Mouse (Mus musculus): ENCODE results near the gene Sp9. TPM values are rescaled to one million over a fixed set of nuclear protein-coding genes. Genes with fewer than 3 reads are reported as not detected.

Gene Sp9
- polyA plus RNA-seq, 1 experiment from 2014 or later: not detected

- Histone ChIP-seq H3K27me3 (replicated peaks) (peaks cover 92% of the 10 kb centered on the region), H3K4me2 (no peak overlapping the region), H3K4me3 (no peak overlapping the region), H3K36me3 (no peaks in the 10 kb centered on the region), H3K4me1 (replicated peaks) (peaks cover 54% of the 10 kb centered on the region), H3K27ac (ENCODE audit: poor library complexity, severe bottlenecking) (no peak overlapping the region), H3K9ac (no peak overlapping the region), H3K9me3 (replicated peaks) (no peaks in the 10 kb centered on the region)
- ATAC-seq (ENCODE audit: insufficient number of reproducible peaks, low FRiP score): no peak
- 4% methylated on average over 4 of the region's 4 CpGs for whole genome bisulfite sequencing
These were observed 3.9 kb upstream of the Sp9 start for GRCm38 (mm10) chr2:73267818-73268217.

DNA sequence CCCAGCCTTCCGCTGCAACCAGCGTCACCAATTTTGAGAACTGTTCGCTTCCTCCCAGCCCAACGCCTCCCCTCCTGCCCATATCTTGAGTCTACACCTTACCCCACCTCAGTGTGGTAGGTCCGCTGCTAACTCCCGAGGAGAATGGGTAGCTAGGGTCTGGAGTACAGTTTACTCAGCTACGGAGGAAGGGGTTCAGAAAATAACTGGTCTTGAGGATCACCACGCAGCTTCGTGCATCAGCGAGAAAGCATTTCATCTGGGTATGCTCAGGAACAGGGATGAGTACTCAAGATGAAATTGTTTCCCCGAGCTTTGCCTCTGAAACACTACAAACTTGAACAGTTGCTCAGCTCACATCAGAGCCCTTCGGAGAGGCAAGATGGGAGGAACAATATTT, 3.4 kb upstream of the Sp9 start:
- no peak for ATAC-seq (ENCODE audit: insufficient number of reproducible peaks, low FRiP score)
- H3K4me1 ChIP-seq (replicated peaks): peaks cover 56% of the 10 kb centered on the region
- 3% methylated on average over 12 of the region's 12 CpGs for WGBS
- no peak overlapping the region for H3K27ac ChIP-seq (ENCODE audit: poor library complexity, severe bottlenecking)
- H3K27me3 ChIP-seq (replicated peaks): peaks cover 92% of the 10 kb centered on the region
- no peak overlapping the region for H3K4me3 ChIP-seq
- no peaks in the 10 kb centered on the region for H3K36me3 ChIP-seq
- no peaks in the 10 kb centered on the region for H3K9me3 ChIP-seq (replicated peaks)
- no peak overlapping the region for H3K4me2 ChIP-seq
- H3K9ac ChIP-seq: no peak overlapping the region

DNA sequence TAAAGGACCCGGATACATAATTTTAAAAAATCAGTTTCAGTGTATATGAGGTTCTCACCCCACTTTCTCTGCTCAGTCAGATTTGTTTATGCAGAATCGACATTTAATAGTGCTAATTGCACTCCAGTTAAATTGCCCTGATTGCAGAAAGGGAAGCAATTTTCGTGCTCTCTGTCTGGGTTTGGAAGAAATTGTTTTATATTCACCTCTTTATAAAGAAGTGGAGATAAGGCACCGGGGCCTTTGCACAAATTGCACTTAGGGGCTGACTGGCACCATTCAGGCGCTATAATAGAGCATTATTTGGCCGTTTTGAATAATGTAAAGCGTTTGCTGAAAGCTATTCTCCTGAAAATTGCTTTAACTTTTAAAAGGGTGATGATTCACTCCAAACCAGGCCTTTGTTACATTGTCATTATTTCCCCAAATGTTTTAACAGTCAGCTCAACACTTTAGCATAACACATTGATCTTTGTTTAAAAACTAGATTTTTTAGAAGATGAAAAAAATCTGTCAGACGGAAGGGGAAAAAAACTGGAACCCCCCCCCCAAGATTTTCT, 2.8 kb upstream of the Sp9 start:
- H3K27me3 ChIP-seq (replicated peaks): peaks cover 92% of the 10 kb centered on the region
- H3K36me3 ChIP-seq: no peaks in the 10 kb centered on the region
- H3K4me1 ChIP-seq (replicated peaks): peaks cover 56% of the 10 kb centered on the region
- H3K9me3 ChIP-seq (replicated peaks): no peaks in the 10 kb centered on the region
- ATAC-seq (ENCODE audit: insufficient number of reproducible peaks, low FRiP score): no peak
- H3K4me3 ChIP-seq: no peak overlapping the region
- 9% methylated on average over 8 of the region's 8 CpGs for WGBS
- H3K27ac ChIP-seq (ENCODE audit: poor library complexity, severe bottlenecking): no peak overlapping the region
- H3K9ac ChIP-seq: no peak overlapping the region
- no peak overlapping the region for H3K4me2 ChIP-seq

GRCm38 (mm10) chr2:73269666-73270065, 2.1 kb upstream of the Sp9 start:
- Histone ChIP-seq H3K9me3 (replicated peaks) (no peaks in the 10 kb centered on the region), H3K27me3 (replicated peaks) (peaks cover 92% of the 10 kb centered on the region), H3K4me1 (replicated peaks) (peaks cover 57% of the 10 kb centered on the region), H3K4me3 (no peak overlapping the region), H3K4me2 (no peak overlapping the region), H3K9ac (no peak overlapping the region), H3K27ac (ENCODE audit: poor library complexity, severe bottlenecking) (no peak overlapping the region), H3K36me3 (no peaks in the 10 kb centered on the region)
- no peak for ATAC-seq (ENCODE audit: insufficient number of reproducible peaks, low FRiP score)
- WGBS: 1% methylated on average over 17 of the region's 17 CpGs

GRCm38 (mm10) chr2:73270071-73270592, 1.6 kb upstream of the Sp9 start:
- Histone ChIP-seq H3K4me2 (peak overlapping the region; percentile 85), H3K27ac (ENCODE audit: poor library complexity, severe bottlenecking) (no peak overlapping the region), H3K4me3 (peak overlapping the region; percentile 45; the same call in 1 of the 2 replicates), H3K27me3 (replicated peaks) (peaks cover 89% of the 10 kb centered on the region), H3K4me1 (replicated peaks) (peaks cover 54% of the 10 kb centered on the region), H3K36me3 (no peaks in the 10 kb centered on the region), H3K9me3 (replicated peaks) (no peaks in the 10 kb centered on the region), H3K9ac (no peak overlapping the region)
- ATAC-seq (ENCODE audit: insufficient number of reproducible peaks, low FRiP score): no peak
- WGBS: 2% methylated on average over 14 of the region's 14 CpGs

GRCm38 (mm10) chr2:73270593-73271458, 899 bp upstream of the Sp9 start:
- Histone ChIP-seq H3K9me3 (replicated peaks) (no peaks in the 10 kb centered on the region), H3K4me2 (peak overlapping the region; percentile 85), H3K27me3 (replicated peaks) (peaks cover 82% of the 10 kb centered on the region), H3K36me3 (no peaks in the 10 kb centered on the region), H3K9ac (no peak overlapping the region), H3K4me1 (replicated peaks) (peaks cover 52% of the 10 kb centered on the region), H3K4me3 (peak overlapping the region; percentile 45), H3K27ac (ENCODE audit: poor library complexity, severe bottlenecking) (no peak overlapping the region)
- ATAC-seq (ENCODE audit: insufficient number of reproducible peaks, low FRiP score): no peak
- WGBS: under 1% methylated on average over 38 of the region's 38 CpGs

DNA sequence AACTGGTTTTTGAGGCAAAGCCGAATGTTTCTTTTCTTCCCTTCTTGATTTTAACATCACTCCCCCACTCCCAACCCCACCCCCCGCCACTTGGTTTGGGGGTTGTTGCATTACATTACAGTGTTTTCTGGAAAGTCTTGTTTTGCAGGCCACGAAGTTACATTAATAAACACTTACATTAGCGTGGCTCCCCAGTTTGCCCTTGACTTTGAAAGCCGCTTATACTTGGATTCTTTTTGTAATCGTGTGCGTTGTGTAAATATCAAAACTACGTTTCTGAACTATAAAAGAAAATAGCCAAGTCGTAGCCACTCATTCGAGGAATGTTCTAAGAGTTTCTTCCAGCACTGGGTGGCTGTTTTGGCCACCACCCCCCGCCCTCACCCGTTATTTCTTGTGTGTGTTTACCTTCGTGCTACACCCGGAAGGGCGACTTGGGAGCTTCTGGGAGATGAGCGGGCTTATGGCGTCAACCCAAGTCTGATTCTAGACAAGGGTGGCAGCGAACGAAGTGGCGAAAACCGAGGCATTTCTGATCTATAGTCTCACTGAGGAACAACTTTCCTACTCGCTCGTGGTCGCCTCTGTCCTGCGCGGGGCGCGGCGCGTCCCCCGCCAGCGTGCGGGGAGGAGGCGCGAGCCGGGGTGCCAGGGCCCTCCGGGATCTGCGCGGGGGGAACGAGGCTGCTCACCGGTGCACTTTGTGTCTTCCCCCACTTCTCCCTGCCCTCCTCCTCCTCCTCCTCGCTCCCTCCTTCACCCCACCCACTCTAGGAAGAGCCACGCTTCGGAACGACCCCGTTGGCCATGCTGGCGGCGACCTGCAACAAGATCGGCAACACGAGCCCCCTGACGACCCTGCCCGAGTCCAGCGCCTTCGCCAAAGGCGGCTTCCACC, 875 bp downstream of the Sp9 start:
- H3K9ac ChIP-seq: peak overlapping the region; percentile 5; the same call in 1 of the 2 replicates
- H3K27me3 ChIP-seq (replicated peaks): peaks cover 78% of the 10 kb centered on the region
- H3K4me1 ChIP-seq (replicated peaks): peaks cover 58% of the 10 kb centered on the region
- H3K27ac ChIP-seq (ENCODE audit: poor library complexity, severe bottlenecking): no peak overlapping the region
- no peaks in the 10 kb centered on the region for H3K36me3 ChIP-seq
- ATAC-seq (ENCODE audit: insufficient number of reproducible peaks, low FRiP score): no peak
- peak overlapping the region; percentile 85 for H3K4me2 ChIP-seq
- no peaks in the 10 kb centered on the region for H3K9me3 ChIP-seq (replicated peaks)
- WGBS: under 1% methylated on average over 54 of the region's 55 CpGs
- H3K4me3 ChIP-seq: peak overlapping the region; percentile 45

GRCm38 (mm10) chr2:73273249-73274118, 1.8 kb downstream of the Sp9 start:
- no peaks in the 10 kb centered on the region for H3K36me3 ChIP-seq
- peak overlapping the region; percentile 45; the same call in 1 of the 2 replicates for H3K9ac ChIP-seq
- H3K9me3 ChIP-seq (replicated peaks): no peaks in the 10 kb centered on the region
- no peak overlapping the region for H3K27ac ChIP-seq (ENCODE audit: poor library complexity, severe bottlenecking)
- peaks cover 62% of the 10 kb centered on the region for H3K4me1 ChIP-seq (replicated peaks)
- ATAC-seq (ENCODE audit: insufficient number of reproducible peaks, low FRiP score): no peak; the same call in 1 of the 2 replicates
- under 1% methylated on average over 103 of the region's 110 CpGs for WGBS
- peaks cover 75% of the 10 kb centered on the region for H3K27me3 ChIP-seq (replicated peaks)
- peak overlapping the region; percentile 45 for H3K4me3 ChIP-seq
- peak overlapping the region; percentile 85 for H3K4me2 ChIP-seq

- Histone ChIP-seq H3K4me3 (peak overlapping the region; percentile 45), H3K4me1 (replicated peaks) (peaks cover 70% of the 10 kb centered on the region), H3K9me3 (replicated peaks) (no peaks in the 10 kb centered on the region), H3K36me3 (no peaks in the 10 kb centered on the region), H3K27ac (ENCODE audit: poor library complexity, severe bottlenecking) (no peak overlapping the region), H3K9ac (peak overlapping the region; percentile 45; the same call in 1 of the 2 replicates), H3K27me3 (replicated peaks) (peaks cover 79% of the 10 kb centered on the region), H3K4me2 (peak overlapping the region; percentile 85)
- under 1% methylated on average over 85 of the region's 88 CpGs for WGBS
- ATAC-seq (ENCODE audit: insufficient number of reproducible peaks, low FRiP score): no peak
These were observed 2.6 kb downstream of the Sp9 start for GRCm38 (mm10) chr2:73274119-73274920.

Measured in heart, embryonic 12.5 days (tissue).